Mouse (Mus musculus): ENCODE measurements around the gene Tpm1. TPM values are rescaled to one million over a fixed set of nuclear protein-coding genes. Genes with fewer than 3 reads are reported as not detected.
A peak's percentile ranks its signal among the peaks of the same experiment; 100 is the strongest.

The Tpm1 gene
- polyA plus RNA-seq, 1 experiment from 2014 or later = 589 TPM

- 25% methylated on average over 4 of the region's 4 CpGs for WGBS
- Histone ChIP-seq H3K4me3 (replicated peaks) (0 out of 2 replicates have a peak overlapping the region, but pooled peaks have one; percentile 66), H3K27ac (peak overlapping the region; percentile 20; the same call in 1 of the 2 replicates), H3K9me3 (replicated peaks) (no peaks in the 10 kb centered on the region), H3K4me2 (peak overlapping the region; percentile 92), H3K36me3 (no peaks in the 10 kb centered on the region), H3K4me1 (peaks cover 77% of the 10 kb centered on the region), H3K27me3 (no peaks in the 10 kb centered on the region), H3K9ac (no peak overlapping the region)
- ATAC-seq (replicated peaks; ENCODE audit: low FRiP score) = no peak
Measured at GRCm38 (mm10) chr9:67045306-67045675, 3.9 kb downstream of the Tpm1 start.

- H3K27ac ChIP-seq = peak overlapping the region; percentile 20
- H3K4me1 ChIP-seq = peaks cover 79% of the 10 kb centered on the region
- H3K4me3 ChIP-seq (replicated peaks) = 0 out of 2 replicates have a peak overlapping the region, but pooled peaks have one; percentile 66
- peak overlapping the region; percentile 92 for H3K4me2 ChIP-seq
- no peak overlapping the region for H3K9ac ChIP-seq
- no peaks in the 10 kb centered on the region for H3K9me3 ChIP-seq (replicated peaks)
- ATAC-seq (replicated peaks; ENCODE audit: low FRiP score) = no peak
- WGBS = 33% methylated on average over 9 of the region's 9 CpGs
- no peaks in the 10 kb centered on the region for H3K27me3 ChIP-seq
- no peaks in the 10 kb centered on the region for H3K36me3 ChIP-seq
Measured at GRCm38 (mm10) chr9:67044551-67045305, 4.5 kb downstream of the Tpm1 start.

GRCm38 (mm10) chr9:67043231-67044199 is 5.7 kb downstream of the Tpm1 start:
- ATAC-seq (replicated peaks; ENCODE audit: low FRiP score) = peak; percentile 96
- H3K27ac ChIP-seq = peak overlapping the region; percentile 90
- peak overlapping the region; percentile 75 for H3K9ac ChIP-seq
- H3K36me3 ChIP-seq = peaks cover 4% of the 10 kb centered on the region
- H3K4me3 ChIP-seq (replicated peaks) = peak overlapping the region; percentile 66
- WGBS = under 1% methylated on average over 73 of the region's 73 CpGs
- H3K4me2 ChIP-seq = peak overlapping the region; percentile 72
- no peaks in the 10 kb centered on the region for H3K27me3 ChIP-seq
- peaks cover 81% of the 10 kb centered on the region for H3K4me1 ChIP-seq
- H3K9me3 ChIP-seq (replicated peaks) = no peaks in the 10 kb centered on the region

- Histone ChIP-seq H3K4me1 (peaks cover 78% of the 10 kb centered on the region), H3K4me3 (replicated peaks) (peak overlapping the region; percentile 66), H3K9me3 (replicated peaks) (no peaks in the 10 kb centered on the region), H3K27me3 (no peaks in the 10 kb centered on the region), H3K27ac (peak overlapping the region; percentile 90), H3K4me2 (peak overlapping the region; percentile 72), H3K9ac (peak overlapping the region; percentile 75), H3K36me3 (peaks cover 7% of the 10 kb centered on the region)
- no peak for ATAC-seq (replicated peaks; ENCODE audit: low FRiP score)
- WGBS = 18% methylated on average over 6 of the region's 6 CpGs
Measured at GRCm38 (mm10) chr9:67042813-67043207, 6.4 kb downstream of the Tpm1 start.

GRCm38 (mm10) chr9:67041840-67042812 is 7.1 kb downstream of the Tpm1 start:
- peak overlapping the region; percentile 72 for H3K4me2 ChIP-seq

GRCm38 (mm10) chr9:67040963-67041839 is 8.0 kb downstream of the Tpm1 start:
- peaks cover 21% of the 10 kb centered on the region for H3K36me3 ChIP-seq
- H3K4me3 ChIP-seq (replicated peaks) = peak overlapping the region; percentile 66
- ATAC-seq (replicated peaks; ENCODE audit: low FRiP score) = no peak
- peaks cover 76% of the 10 kb centered on the region for H3K4me1 ChIP-seq
- H3K4me2 ChIP-seq = peak overlapping the region; percentile 72
- H3K9ac ChIP-seq = no peak overlapping the region
- H3K9me3 ChIP-seq (replicated peaks) = no peaks in the 10 kb centered on the region
- 25% methylated on average over 4 of the region's 4 CpGs for WGBS
- H3K27ac ChIP-seq = peak overlapping the region; percentile 90
- H3K27me3 ChIP-seq = no peaks in the 10 kb centered on the region

More at GRCm38 (mm10) chr9:67041840-67042812, 7.1 kb downstream of the Tpm1 start:
- WGBS = 37% methylated on average over 14 of the region's 14 CpGs
- no peak for ATAC-seq (replicated peaks; ENCODE audit: low FRiP score)
- Histone ChIP-seq H3K27ac (peak overlapping the region; percentile 90), H3K9ac (no peak overlapping the region), H3K4me3 (replicated peaks) (peak overlapping the region; percentile 66), H3K36me3 (peaks cover 14% of the 10 kb centered on the region), H3K27me3 (no peaks in the 10 kb centered on the region), H3K9me3 (replicated peaks) (no peaks in the 10 kb centered on the region), H3K4me1 (peaks cover 78% of the 10 kb centered on the region)

GRCm38 (mm10) chr9:67039867-67040266 is 9.3 kb downstream of the Tpm1 start:
- Histone ChIP-seq H3K4me2 (no peak overlapping the region; the same call in 1 of the 2 replicates), H3K4me3 (replicated peaks) (no peak overlapping the region), H3K9ac (no peak overlapping the region), H3K27ac (peak overlapping the region; percentile 83; the same call in 1 of the 2 replicates), H3K9me3 (replicated peaks) (peaks cover 5% of the 10 kb centered on the region; the same call in 1 of the 2 replicates), H3K36me3 (peaks cover 34% of the 10 kb centered on the region), H3K27me3 (no peaks in the 10 kb centered on the region), H3K4me1 (peaks cover 66% of the 10 kb centered on the region)
- WGBS = 55% methylated on average over 10 of the region's 10 CpGs
- no peak for ATAC-seq (replicated peaks; ENCODE audit: low FRiP score)

GRCm38 (mm10) chr9:67038686-67039085 is 10.5 kb downstream of the Tpm1 start:
- no peak overlapping the region for H3K9ac ChIP-seq
- H3K4me1 ChIP-seq = peaks cover 58% of the 10 kb centered on the region
- H3K27ac ChIP-seq = no peak overlapping the region
- no peak overlapping the region for H3K4me3 ChIP-seq (replicated peaks)
- no peak overlapping the region for H3K4me2 ChIP-seq
- H3K27me3 ChIP-seq = no peaks in the 10 kb centered on the region
- peaks cover 7% of the 10 kb centered on the region; the same call in 1 of the 2 replicates for H3K9me3 ChIP-seq (replicated peaks)
- H3K36me3 ChIP-seq = peaks cover 46% of the 10 kb centered on the region
- ATAC-seq (replicated peaks; ENCODE audit: low FRiP score) = no peak
- 64% methylated on average over 7 of the region's 7 CpGs for WGBS

GRCm38 (mm10) chr9:67037666-67038065 is 11.5 kb downstream of the Tpm1 start:
- peaks cover 56% of the 10 kb centered on the region for H3K36me3 ChIP-seq
- H3K4me1 ChIP-seq = peaks cover 57% of the 10 kb centered on the region
- ATAC-seq (replicated peaks; ENCODE audit: low FRiP score) = no peak
- 76% methylated on average over 4 of the region's 4 CpGs for WGBS
- no peak overlapping the region for H3K9ac ChIP-seq
- H3K27ac ChIP-seq = 0 out of 2 replicates have a peak overlapping the region, but pooled peaks have one; percentile 41
- no peak overlapping the region for H3K4me3 ChIP-seq (replicated peaks)
- peaks cover 7% of the 10 kb centered on the region; the same call in 1 of the 2 replicates for H3K9me3 ChIP-seq (replicated peaks)
- H3K4me2 ChIP-seq = no peak overlapping the region
- H3K27me3 ChIP-seq = no peaks in the 10 kb centered on the region

- H3K9me3 ChIP-seq (replicated peaks) = peaks cover 7% of the 10 kb centered on the region; the same call in 1 of the 2 replicates
- ATAC-seq (replicated peaks; ENCODE audit: low FRiP score) = no peak
- WGBS = 40% methylated on average over 2 of the region's 2 CpGs
- no peaks in the 10 kb centered on the region for H3K27me3 ChIP-seq
- H3K4me3 ChIP-seq (replicated peaks) = no peak overlapping the region
- no peak overlapping the region for H3K4me2 ChIP-seq
- peaks cover 47% of the 10 kb centered on the region for H3K4me1 ChIP-seq
- H3K36me3 ChIP-seq = peaks cover 66% of the 10 kb centered on the region
- H3K27ac ChIP-seq = peak overlapping the region; percentile 65
- no peak overlapping the region for H3K9ac ChIP-seq
Measured at GRCm38 (mm10) chr9:67036527-67037118, 12.6 kb downstream of the Tpm1 start.

All from kidney, embryonic 15.5 days (tissue).